Mouse (Mus musculus) mouse embryonic stem cell (cell line): ENCODE measurements around the gene Spred2.

Experiments
- in situ Hi-C, 2 experiments: fragments of 300-500 bp; cut with MboI; formaldehyde crosslinking; loops; 1 replicate in 1 of 2; 3 replicates in 1 of 2; pipeline ENCODE4 v1.14.3; 2019 to 2020; ENCODE audit warnings: low sequenced_read_pairs in 2 of 2, low pct_unique_long_range_greater_than_20kb in 1 of 2, mixed read lengths in 1 of 2; ENCODE audit not compliant: unreplicated experiment in 1 of 2

Gene Spred2

DNA sequence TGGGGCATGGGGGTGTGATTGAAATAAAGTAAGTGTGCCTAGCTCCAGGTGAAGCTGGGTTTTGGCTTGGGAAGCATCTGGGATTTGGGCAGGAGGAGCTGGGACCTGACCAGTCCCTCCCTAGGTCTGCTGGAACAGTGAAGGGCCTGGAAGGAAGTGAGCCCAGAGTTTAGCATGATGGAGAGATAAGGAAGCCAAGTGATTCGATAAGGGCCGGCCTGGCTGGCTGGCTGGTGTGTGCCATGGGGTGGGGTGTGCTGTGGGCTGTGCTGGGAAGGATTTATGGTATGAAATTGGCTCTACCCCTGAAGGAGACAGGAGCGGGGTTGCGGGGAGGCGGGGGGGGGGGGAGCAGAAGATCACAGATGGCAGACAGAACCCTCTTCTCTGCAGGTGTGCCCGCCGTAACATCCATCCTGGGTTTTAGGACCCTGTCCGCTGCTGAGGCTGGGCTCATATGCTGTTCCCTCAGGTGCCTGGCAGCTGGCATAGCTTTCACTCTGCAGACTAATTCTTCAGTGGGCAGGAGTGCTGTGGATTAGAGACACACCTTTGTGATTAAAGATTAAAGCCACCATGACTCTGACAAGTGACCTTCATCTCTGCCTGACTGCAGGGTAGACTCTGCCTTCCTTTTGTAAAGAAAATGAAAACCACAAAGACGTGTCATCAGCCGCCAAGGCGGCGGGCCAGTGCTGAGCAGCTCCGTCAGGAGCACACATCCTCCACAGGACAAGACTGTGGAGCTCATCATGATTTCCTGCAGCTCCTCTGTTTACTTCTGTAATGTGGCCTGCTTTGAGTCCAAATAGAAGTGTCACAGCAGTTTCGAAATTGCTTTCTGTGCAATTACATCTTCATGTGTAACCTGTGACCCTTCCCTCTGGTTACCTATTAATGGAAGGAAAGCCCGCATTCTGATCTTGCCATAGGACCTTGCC is 68.4 kb downstream of the Spred2 start:
- in situ Hi-C loops: no loop called here

DNA sequence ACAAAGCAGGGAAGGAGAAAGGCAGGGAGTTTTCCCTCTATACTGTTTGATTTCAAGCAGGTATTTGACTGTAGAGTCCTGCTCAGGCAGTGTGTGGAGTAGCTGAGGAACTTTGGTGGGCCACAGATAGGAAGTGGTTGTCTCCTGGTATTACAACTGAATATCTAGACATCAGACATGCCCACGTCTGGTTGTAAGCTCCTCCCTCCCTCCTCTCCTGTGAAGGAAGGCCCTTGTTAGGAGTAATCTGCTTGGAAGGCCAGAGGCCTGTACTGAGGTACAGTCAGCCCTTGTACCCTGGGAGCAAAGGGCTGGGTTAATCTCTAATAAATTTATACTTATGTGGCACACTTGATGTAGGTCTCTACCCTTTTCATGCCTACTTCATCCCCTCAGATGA is 69.6 kb downstream of the Spred2 start:
- in situ Hi-C loops: no loop called here

DNA sequence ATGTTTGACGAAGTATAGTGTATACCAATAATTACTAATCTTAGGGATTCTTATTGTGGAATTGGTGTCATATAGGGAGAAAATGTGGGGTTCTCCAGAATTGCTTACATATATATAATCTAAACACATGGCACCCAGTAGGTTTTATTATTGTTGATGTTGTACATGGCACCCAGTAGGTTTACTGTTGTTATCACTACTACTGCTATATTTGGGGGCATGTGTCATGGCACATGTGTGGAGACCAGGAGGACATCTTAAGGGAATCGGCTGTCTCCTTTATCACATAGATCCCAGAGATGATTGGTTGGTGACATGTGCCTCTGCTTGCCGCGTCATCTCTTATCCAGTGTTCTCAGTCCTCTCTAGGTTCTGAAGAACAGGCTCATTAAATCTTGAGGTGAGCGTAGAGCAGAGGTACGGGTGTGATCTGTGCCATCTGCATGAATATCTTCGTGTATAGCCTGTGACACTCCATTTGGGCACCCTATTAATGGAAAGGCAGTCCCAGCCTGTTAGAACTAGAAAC is 70.2 kb downstream of the Spred2 start:
- in situ Hi-C loops: no loop called here

DNA sequence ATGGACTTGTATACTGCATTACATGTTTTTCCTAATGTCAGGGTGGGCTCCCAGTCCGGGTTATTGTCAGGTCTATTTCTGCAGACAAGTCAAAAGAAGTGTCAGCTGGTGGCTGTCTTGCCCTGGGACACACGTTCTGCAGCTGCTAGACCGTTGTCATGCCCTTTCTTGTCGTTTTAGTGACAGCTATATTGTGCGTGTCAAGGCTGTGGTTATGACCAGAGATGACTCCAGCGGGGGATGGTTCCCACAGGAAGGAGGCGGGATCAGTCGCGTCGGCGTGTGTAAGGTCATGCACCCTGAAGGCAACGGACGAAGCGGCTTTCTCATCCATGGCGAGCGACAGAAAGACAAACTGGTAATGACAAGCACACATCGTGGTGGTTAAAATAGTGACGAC is 73.8 kb downstream of the Spred2 start:
- in situ Hi-C loops: no loop called here

- in situ Hi-C loops: no loop called here
These were observed 78.7 kb downstream of the Spred2 start for GRCm38 (mm10) chr11:20002883-20003282.

DNA sequence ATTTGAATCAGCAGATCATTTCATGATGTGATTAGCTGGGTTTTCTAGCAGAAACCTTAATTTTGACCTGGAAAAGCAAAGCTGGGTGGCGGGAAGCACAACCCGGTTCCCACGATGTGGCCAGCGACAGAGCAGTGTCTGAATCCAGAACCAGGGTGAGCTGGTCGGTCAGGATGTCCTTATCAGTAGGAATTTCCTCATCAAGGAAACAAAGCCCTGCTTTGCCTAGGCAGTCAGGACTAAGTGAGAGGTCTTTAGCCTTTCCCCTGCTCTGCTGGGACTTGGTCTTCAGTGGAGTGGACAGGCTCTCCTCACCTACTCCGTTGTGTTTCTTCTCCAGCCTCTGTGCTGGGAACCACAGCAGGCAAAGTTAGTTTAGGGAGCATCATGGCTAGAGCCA is 83.5 kb downstream of the Spred2 start:
- in situ Hi-C loops: no loop called here

DNA sequence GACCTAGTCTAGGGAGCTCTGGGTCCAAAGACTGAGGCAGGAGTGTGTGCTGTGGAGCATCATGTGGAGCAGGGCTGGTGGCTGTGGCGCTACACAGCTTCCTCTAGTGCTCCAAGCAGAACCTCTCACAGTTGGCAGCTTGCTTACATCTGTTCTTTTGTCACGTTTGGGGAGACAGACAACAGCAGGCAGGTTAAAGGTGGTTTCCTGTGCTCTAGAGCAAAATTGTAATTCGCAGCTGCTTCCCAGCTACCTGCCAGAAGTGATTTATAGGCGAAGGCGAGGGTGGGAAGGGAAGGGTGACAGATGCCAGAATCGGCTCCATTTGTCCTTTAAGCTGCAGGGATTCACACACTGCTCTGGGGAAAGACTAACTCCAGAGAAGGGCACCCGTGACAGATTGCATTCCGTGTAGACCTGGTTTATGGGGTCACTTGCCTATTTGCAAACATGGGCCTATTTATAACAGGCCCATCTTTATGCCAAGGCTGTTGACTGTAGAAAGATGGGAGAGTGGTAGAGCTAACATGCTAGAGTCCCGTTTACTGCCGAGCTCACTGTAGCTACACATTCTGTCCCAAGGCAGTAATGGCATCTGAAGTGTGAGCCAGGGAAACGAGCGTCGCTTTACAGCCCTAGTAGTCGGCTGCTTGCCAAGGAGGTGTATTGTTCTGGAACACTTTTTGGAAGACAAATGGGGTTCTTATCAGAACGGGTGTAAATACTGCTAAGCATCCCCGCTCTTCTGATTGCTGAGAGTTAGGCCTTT is 87.2 kb downstream of the Spred2 start:
- in situ Hi-C loops: no loop called here

DNA sequence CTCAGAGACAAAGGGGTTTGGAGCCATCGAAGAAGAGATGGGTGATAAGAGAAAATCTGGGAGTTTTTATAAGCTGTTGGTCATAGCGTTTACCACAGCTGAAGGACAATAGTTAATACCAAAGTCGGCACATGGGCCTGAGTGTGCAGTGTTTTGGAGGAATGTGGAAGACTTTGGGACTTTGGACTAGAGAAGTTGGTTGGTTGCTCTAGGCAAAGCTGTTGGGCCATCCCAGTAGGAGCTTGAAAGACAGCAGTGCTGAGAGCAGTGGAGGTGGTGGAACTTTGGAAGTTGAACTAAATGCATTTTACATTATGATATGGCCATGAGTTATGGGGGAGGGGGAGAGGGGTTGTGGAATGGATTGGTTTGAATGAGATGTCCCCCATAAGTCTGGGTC is 89.2 kb downstream of the Spred2 start:
- in situ Hi-C loops: no loop called here

- in situ Hi-C loops: no loop called here
These were observed 93.8 kb downstream of the Spred2 start for GRCm38 (mm10) chr11:20017937-20018336.

- in situ Hi-C loops: no loop called here
These were observed 94.7 kb downstream of the Spred2 start for GRCm38 (mm10) chr11:20018905-20019304.

DNA sequence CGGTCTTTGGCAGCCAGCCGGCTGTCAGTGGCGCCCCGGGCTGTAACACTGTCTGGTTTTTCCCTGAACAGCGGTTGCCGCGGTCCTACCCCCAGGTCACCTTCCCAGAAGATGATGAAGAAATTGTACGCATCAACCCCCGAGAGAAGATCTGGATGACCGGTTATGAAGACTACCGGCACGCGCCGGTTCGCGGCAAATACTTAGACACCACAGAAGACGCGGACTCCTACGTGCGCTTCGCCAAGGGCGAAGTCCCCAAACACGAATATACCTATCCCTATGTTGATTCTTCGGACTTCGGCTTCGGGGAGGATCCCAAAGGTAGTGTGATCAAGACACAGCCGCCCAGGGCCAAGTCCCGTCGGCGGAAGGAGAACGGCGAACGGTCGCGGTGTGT is 96.5 kb downstream of the Spred2 start:
- in situ Hi-C loops: no loop called here

GRCm38 (mm10) chr11:20022462-20022861 is 98.3 kb downstream of the Spred2 start:
- in situ Hi-C loops: no loop called here

DNA sequence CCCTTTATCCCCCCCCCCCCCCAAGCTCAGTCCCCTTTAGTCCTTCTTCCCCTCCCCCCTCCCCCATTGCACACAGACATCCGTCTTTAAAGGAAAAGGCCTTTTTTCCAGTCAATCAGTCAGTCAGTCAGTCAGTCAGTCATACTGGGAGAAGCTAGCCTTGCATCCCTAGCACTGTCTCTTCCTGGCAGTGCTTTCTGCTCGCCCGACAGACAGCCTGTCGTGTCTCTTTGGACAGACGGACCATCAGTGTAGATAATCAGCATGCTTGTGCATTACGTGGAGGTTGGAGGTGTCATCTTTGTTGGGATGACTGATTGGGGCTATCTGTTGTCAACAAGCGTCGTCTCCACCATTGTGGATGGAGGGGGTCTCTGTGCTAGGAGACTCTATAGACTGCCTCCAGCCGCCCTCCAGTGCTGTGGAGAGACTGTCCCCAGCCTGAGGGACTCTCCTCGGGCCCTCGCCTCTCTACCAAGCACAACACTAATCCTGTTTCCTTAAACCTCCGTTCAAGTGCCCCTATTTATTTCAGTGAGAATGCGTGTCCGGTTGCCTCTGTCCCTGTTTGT is 98.8 kb downstream of the Spred2 start:
- in situ Hi-C loops: no loop called here

DNA sequence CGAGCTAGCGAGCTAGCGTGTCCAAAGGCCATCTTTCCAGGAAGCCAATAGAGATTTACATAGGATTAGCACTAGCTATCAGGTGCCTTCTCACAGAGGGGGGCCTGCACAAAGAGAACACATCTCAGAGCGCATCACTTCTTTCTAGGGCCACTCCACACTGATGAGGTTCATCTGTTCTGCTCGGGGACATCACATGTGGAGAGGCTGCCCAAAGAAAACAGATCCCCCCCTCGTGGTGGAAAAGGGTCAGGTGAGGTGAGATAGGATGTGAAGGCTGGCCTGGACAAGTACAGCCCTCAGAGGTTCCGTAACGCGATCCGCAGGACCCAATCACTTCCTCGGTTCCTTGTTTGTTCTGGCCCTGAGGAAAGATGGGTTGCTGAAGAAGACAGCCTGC is 101.7 kb downstream of the Spred2 start:
- in situ Hi-C loops: loop anchor here in 1 of 2 experiments (5.0 to 25.0 kb wide), 2 partner anchors 104 to 414 kb away; partner anchors contain the start of gene Spred2

DNA sequence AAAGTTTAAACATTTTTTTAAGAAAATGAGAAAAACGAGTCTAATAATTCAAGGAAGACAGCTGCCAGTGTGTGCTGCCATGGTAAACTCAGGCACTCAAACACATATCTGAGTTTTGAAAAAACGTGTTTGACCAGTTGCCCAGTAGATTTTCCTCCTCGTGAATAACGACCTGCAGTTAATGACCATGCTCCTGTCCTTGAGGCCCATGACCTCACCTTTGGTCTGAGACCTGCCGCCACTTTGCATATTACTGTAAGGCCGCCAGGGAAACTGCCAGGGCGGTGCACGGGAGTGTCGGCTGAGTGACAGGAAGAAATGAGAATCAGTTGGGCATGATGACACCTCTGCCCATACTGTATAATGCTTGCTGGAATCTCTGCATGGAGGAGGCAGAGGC is 103.5 kb downstream of the Spred2 start:
- in situ Hi-C loops: loop anchor here in 1 of 2 experiments (5.0 to 25.0 kb wide), 2 partner anchors 105 to 415 kb away; partner anchors contain the start of gene Spred2

- in situ Hi-C loops: loop anchor here in 1 of 2 experiments (5.0 to 25.0 kb wide), 2 partner anchors 106 to 416 kb away; partner anchors contain the start of gene Spred2
These were observed 104.2 kb downstream of the Spred2 start for GRCm38 (mm10) chr11:20028396-20028795.

- in situ Hi-C loops: loop anchor here in 1 of 2 experiments (5.0 to 25.0 kb wide), 2 partner anchors 107 to 417 kb away; partner anchors contain the start of gene Spred2
These were observed 104.8 kb downstream of the Spred2 start for GRCm38 (mm10) chr11:20029014-20029413.

- in situ Hi-C loops: loop anchor here (5.0 to 25.0 kb wide), 3 partner anchors 116 to 419 kb away; no protein-coding TSS in a partner anchor
These were observed 106.8 kb downstream of the Spred2 start for GRCm38 (mm10) chr11:20030973-20031372.
